Mouse (Mus musculus): ENCODE results near the gene Mrpl23. TPM values are rescaled to one million over a fixed set of nuclear protein-coding genes. Genes with fewer than 3 reads are reported as not detected.

The Mrpl23 gene
- polyA plus RNA-seq, 1 experiment, result 10.5 TPM

DNA sequence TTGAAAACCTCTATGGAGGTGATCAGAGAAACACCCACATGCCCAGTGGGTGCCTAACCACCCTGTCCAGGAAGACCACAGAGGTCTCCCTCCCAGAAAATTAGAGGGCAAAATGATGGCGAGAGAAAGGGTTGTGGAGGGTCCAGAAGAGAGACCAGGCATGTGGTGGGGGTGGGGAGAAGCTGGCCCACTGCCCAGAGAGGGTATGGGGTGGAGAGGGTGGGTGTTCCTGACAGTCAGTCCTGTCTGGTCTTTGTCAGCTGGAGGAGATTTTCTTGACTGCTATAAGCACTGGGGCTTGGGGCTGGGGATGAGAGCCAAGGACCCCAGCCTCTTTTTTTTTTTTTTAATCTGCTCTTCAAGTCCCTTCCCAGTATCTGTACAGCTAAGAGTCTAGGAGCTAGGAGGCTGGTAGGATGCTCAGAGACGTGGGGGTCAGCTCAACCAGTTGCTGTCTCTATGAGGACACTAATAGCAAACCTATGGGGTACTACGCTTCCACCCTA is 41.7 kb downstream of the Mrpl23 start:
- Histone ChIP-seq H3K4me1 (ENCODE audit: control insufficient read depth, insufficient read depth, insufficient read length, low read length) (no peaks in the 10 kb centered on the region), H3K27ac (ENCODE audit: insufficient read depth, low read depth, low read length) (no peak overlapping the region)
- 81% methylated on average over 3 of the region's 3 CpGs for WGBS

DNA sequence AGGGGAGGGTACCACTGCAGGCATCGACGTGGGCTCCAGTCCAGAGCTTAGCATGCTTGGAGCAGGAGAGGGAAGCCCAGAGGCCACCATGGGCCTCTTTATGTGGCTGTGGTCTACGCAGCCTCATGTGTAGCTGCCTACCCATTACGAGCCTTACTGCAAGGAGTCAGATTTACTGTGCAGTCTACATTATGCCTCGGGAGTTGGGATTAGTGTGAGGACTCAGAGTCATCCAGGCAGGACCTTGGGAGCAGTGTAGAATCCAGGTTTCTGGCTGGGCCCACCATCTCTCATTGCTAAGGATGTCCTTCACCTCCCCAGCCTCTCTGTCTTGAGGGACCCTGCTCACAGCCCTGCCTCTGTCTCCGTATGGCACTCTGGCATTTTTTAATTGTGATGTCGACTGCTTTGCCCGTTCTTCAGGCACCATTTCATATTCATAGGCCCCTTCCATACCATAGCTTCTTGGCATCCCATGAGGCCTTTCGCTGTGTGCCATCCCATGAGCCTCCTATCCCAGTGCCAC is 42.4 kb downstream of the Mrpl23 start:
- H3K4me3 ChIP-seq (ENCODE audit: low read depth, low read length), result no peak overlapping the region
- no peaks in the 10 kb centered on the region; the same call in 1 of the 2 replicates for H3K27me3 ChIP-seq (ENCODE audit: control insufficient read depth, insufficient read depth, low read length)
- no peaks in the 10 kb centered on the region for H3K4me1 ChIP-seq (ENCODE audit: control insufficient read depth, insufficient read depth, insufficient read length, low read length)

More for the DNA sequence above, 41.7 kb downstream of the Mrpl23 start:
- Histone ChIP-seq H3K4me3 (ENCODE audit: low read depth, low read length) (no peak overlapping the region), H3K36me3 (ENCODE audit: control insufficient read depth, insufficient read depth, low read length) (no peaks in the 10 kb centered on the region), H3K27me3 (ENCODE audit: control insufficient read depth, insufficient read depth, low read length) (no peaks in the 10 kb centered on the region; the same call in 1 of the 2 replicates)
- TF ChIP-seq POLR2A (IDR thresholded peaks at IDR 0.05; ENCODE audit: low read depth, low read length) (no peak), CTCF (IDR thresholded peaks at IDR 0.05; ENCODE audit: extremely low read depth, insufficient read length, insufficient replicate concordance, low read depth, low read length) (no peak)

DNA sequence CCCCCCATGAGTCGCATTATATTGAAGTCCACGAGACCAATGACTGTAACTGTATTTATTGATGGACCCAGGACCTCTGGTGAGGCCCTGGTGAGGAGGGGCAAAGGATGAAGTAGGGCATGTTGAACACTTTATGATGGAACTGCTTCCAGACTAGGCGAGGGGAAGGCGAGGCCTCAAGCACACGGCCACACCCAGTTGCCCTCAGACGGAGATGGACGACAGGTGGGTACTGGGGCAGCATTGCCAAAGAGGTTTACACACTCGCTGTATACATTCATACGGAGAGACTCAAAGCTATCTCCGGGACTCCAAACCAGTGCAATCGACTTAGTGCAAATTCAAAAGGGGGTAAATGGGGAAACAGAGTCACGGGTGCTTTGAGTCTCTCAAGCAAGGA is 43.0 kb downstream of the Mrpl23 start:
- H3K4me1 ChIP-seq (ENCODE audit: control insufficient read depth, insufficient read depth, insufficient read length, low read length), result no peaks in the 10 kb centered on the region
- no peak overlapping the region for H3K4me3 ChIP-seq (ENCODE audit: low read depth, low read length)
- H3K27ac ChIP-seq (ENCODE audit: insufficient read depth, low read depth, low read length), result no peak overlapping the region
- H3K27me3 ChIP-seq (ENCODE audit: control insufficient read depth, insufficient read depth, low read length), result no peaks in the 10 kb centered on the region; the same call in 1 of the 2 replicates
- 37% methylated on average over 12 of the region's 12 CpGs for WGBS
- H3K36me3 ChIP-seq (ENCODE audit: control insufficient read depth, insufficient read depth, low read length), result no peaks in the 10 kb centered on the region
- TF ChIP-seq POLR2A (IDR thresholded peaks at IDR 0.05; ENCODE audit: low read depth, low read length) (no peak), CTCF (IDR thresholded peaks at IDR 0.05; ENCODE audit: extremely low read depth, insufficient read length, insufficient replicate concordance, low read depth, low read length) (no peak)

More for the DNA sequence above, 42.4 kb downstream of the Mrpl23 start:
- TF ChIP-seq POLR2A (IDR thresholded peaks at IDR 0.05; ENCODE audit: low read depth, low read length) (no peak), CTCF (IDR thresholded peaks at IDR 0.05; ENCODE audit: extremely low read depth, insufficient read length, insufficient replicate concordance, low read depth, low read length) (no peak)
- H3K36me3 ChIP-seq (ENCODE audit: control insufficient read depth, insufficient read depth, low read length), result no peaks in the 10 kb centered on the region
- WGBS, result 70% methylated on average over 9 of the region's 9 CpGs
- no peak overlapping the region for H3K27ac ChIP-seq (ENCODE audit: insufficient read depth, low read depth, low read length)

DNA sequence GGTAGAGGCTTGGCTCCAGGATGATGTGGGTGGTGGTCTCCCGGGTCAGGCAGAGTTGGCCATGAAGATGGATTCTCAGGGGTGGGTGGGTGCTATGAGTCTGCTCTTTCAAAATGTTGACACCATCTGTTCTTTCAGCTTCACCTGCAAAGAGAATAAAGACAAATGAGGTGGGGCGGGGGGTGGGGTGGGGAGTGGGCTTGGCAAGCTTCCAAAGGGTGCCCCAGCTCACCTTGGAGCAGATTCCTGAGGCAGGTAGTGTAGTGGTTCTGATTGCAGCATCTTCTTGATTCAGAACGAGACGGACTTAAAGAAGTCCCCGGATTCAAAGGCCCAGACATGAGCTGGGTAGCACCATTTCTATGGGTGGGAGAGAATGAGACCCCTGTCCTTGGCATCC is 43.5 kb downstream of the Mrpl23 start:
- Histone ChIP-seq H3K27me3 (ENCODE audit: control insufficient read depth, insufficient read depth, low read length) (no peaks in the 10 kb centered on the region; the same call in 1 of the 2 replicates), H3K36me3 (ENCODE audit: control insufficient read depth, insufficient read depth, low read length) (no peaks in the 10 kb centered on the region), H3K4me1 (ENCODE audit: control insufficient read depth, insufficient read depth, insufficient read length, low read length) (no peaks in the 10 kb centered on the region), H3K27ac (ENCODE audit: insufficient read depth, low read depth, low read length) (no peak overlapping the region), H3K4me3 (ENCODE audit: low read depth, low read length) (no peak overlapping the region)
- TF ChIP-seq POLR2A (IDR thresholded peaks at IDR 0.05; ENCODE audit: low read depth, low read length) (no peak), CTCF (IDR thresholded peaks at IDR 0.05; ENCODE audit: extremely low read depth, insufficient read length, insufficient replicate concordance, low read depth, low read length) (no peak)
- WGBS, result 56% methylated on average over 5 of the region's 5 CpGs

DNA sequence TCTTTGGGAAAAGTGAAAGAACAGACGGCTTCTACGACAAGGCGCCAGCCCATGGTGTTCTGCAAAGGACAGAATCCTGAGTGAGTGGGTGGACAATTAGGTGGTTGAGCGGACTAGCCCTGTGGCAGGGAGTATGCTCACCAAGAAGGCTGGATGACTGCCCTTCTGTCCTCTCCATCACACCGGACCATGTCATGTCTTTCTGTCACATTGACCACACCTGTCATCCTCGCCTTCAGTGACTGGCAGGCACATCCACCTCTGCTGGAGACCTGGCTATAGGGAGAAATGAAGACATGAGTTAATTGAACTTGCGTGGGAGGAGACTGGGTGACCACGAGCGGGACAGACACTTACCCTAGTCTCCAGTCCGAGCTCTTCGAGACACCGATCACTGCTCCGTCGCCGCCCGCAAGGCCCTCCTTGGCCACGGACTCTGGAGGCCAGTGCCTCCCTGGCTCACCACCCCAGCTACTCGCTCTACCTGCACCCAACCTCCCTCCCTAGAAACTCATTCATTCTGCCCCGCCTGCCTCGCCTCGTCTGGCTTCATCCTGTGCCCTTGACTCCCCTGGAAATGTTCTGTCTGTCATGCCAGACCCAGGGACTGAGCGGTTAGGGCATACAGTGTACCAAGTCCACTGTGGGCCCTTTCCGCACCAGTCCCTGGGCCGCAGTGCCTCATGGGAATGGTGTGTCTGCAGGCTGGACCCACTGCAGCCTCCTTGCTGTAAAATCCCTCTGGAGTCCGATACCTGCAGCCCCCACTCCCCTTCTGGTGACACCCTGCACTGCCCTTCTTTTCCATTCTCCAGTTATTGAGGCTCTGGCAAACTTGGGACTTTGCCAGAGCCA is 44.2 kb downstream of the Mrpl23 start:
- no peaks in the 10 kb centered on the region for H3K36me3 ChIP-seq (ENCODE audit: control insufficient read depth, insufficient read depth, low read length)
- WGBS, result 68% methylated on average over 25 of the region's 25 CpGs
- no peaks in the 10 kb centered on the region for H3K4me1 ChIP-seq (ENCODE audit: control insufficient read depth, insufficient read depth, insufficient read length, low read length)
- TF ChIP-seq CTCF (IDR thresholded peaks at IDR 0.05; ENCODE audit: extremely low read depth, insufficient read length, insufficient replicate concordance, low read depth, low read length), result no peak
- no peak for TF ChIP-seq POLR2A (IDR thresholded peaks at IDR 0.05; ENCODE audit: low read depth, low read length)
- no peak overlapping the region for H3K4me3 ChIP-seq (ENCODE audit: low read depth, low read length)
- no peak overlapping the region for H3K27ac ChIP-seq (ENCODE audit: insufficient read depth, low read depth, low read length)
- no peaks in the 10 kb centered on the region; the same call in 1 of the 2 replicates for H3K27me3 ChIP-seq (ENCODE audit: control insufficient read depth, insufficient read depth, low read length)

DNA sequence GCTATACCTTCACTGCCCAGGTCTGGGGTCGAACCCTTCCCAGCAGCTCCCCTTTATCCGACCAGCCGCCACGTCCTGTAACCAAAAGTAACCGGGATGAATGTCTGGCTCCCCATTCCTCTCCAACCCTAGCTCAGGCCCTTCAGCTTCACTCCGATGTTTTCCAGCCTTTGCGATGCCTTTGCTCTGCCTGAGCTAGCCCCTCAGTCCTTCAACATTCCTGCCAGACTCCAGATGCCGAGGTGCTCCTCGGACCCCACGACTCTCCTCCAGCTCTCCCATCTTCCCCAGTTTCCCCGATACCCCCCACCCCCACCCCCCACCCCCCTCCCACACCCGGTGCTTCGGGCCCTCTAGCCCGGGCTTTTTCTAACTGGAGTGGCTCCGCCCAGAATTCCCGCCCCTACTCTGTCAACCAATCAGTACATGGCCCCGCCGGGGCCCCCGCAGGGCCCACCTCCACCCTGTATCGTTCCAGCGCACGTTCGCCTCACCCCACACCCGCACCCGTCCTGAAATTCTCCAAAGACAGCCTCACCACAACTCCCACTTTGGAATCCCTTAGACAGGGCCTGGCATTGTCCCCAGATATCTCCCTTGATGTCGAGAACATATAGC is 45.4 kb downstream of the Mrpl23 start:
- WGBS, result 40% methylated on average over 26 of the region's 26 CpGs
- Histone ChIP-seq H3K27me3 (ENCODE audit: control insufficient read depth, insufficient read depth, low read length) (no peaks in the 10 kb centered on the region; the same call in 1 of the 2 replicates), H3K4me1 (ENCODE audit: control insufficient read depth, insufficient read depth, insufficient read length, low read length) (no peaks in the 10 kb centered on the region), H3K27ac (ENCODE audit: insufficient read depth, low read depth, low read length) (no peak overlapping the region), H3K36me3 (ENCODE audit: control insufficient read depth, insufficient read depth, low read length) (no peaks in the 10 kb centered on the region), H3K4me3 (ENCODE audit: low read depth, low read length) (no peak overlapping the region)
- TF ChIP-seq POLR2A (IDR thresholded peaks at IDR 0.05; ENCODE audit: low read depth, low read length) (no peak), CTCF (IDR thresholded peaks at IDR 0.05; ENCODE audit: extremely low read depth, insufficient read length, insufficient replicate concordance, low read depth, low read length) (no peak)

DNA sequence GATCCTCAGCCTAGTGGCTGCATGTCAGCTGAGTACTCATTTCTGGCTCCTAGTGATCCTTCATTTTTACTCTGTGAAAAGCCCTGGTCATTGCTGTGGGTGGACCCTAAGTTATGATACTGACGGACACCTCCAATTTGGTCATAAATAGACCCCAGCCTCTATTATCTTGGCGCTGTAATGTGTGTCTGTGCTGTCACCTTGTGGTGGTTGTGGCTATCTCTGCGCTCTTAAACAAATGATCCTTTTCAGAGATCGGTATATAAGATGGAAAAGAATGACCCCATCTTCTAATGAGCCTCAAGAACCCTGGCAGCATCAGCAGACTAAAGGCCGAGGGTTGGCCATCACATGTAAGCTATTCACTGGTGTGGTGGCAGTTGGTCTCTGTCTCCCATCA is 46.6 kb downstream of the Mrpl23 start:
- 69% methylated on average over 5 of the region's 5 CpGs for WGBS
- Histone ChIP-seq H3K4me1 (ENCODE audit: control insufficient read depth, insufficient read depth, insufficient read length, low read length) (no peaks in the 10 kb centered on the region), H3K27me3 (ENCODE audit: control insufficient read depth, insufficient read depth, low read length) (no peaks in the 10 kb centered on the region; the same call in 1 of the 2 replicates), H3K4me3 (ENCODE audit: low read depth, low read length) (no peak overlapping the region), H3K27ac (ENCODE audit: insufficient read depth, low read depth, low read length) (no peak overlapping the region), H3K36me3 (ENCODE audit: control insufficient read depth, insufficient read depth, low read length) (no peaks in the 10 kb centered on the region)
- no peak for TF ChIP-seq CTCF (IDR thresholded peaks at IDR 0.05; ENCODE audit: extremely low read depth, insufficient read length, insufficient replicate concordance, low read depth, low read length)
- no peak for TF ChIP-seq POLR2A (IDR thresholded peaks at IDR 0.05; ENCODE audit: low read depth, low read length)

Measured in small intestine, adult 2 months (tissue).